Mouse (Mus musculus): Measurements from ENCODE around the gene Ltbp2.

DNA sequence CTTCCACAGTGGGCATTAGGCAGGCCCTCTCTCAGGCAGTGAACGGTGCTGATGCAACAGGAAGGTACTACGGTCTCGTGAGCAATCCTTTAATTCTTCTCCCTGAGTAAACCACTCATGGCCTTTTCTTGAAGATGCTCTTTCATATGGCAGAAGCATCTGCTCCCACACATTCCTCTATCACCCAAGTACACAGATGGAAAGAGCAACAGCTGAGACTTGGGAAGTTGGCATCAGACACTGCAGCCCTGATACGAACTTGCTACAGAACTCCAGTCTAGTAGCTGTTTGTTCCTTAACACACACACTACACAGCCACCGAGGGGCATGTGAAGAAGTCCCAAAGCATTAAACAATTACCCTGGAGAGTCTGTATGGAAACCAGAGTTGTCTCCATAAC, 48.0 kb upstream of the Ltbp2 start:
- TF ChIP-seq POLR2A (IDR thresholded peaks at IDR 0.05; ENCODE audit: control insufficient read depth, low read depth, low read length): no peak
- no peak for TF ChIP-seq CTCF (IDR thresholded peaks at IDR 0.05; ENCODE audit: control insufficient read depth, insufficient read depth, insufficient replicate concordance, low read depth, low read length)
